Mouse (Mus musculus): ENCODE results near the gene Ski. TPM values are rescaled to one million over a fixed set of nuclear protein-coding genes. Genes with fewer than 3 reads are reported as not detected.
A peak's percentile ranks its signal among the peaks of the same experiment; 100 is the strongest.

The Ski gene
- polyA plus RNA-seq, 1 experiment from 2014 or later: 15.8 TPM

DNA sequence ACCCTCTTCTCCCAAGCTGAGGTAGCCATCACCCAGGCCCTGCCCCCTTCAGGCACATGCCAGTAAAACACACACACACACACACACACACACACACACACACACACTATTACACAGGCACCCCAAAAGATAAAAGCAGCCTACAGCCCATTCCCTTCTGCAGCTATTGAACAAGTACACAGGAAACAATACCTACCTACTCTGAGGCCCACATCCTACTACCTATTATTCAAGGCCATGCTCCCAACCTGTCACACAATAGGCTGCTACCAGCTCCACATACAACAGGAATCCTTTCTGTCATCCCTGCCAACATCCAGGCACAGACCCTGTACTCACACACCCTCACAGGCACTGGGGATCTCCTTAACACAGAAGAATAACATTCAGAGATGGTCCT lies 13.3 kb downstream of the Ski start:
- no peak overlapping the region for H3K4me3 ChIP-seq (ENCODE audit: low read length)
- H3K9ac ChIP-seq (ENCODE audit: low read length): no peak overlapping the region
- no peaks in the 10 kb centered on the region for H3K27me3 ChIP-seq (ENCODE audit: control insufficient read depth, insufficient read depth, low read depth, low read length)
- ATAC-seq (ENCODE audit: low read depth): no peak
- H3K27ac ChIP-seq (ENCODE audit: low read length): no peak overlapping the region
- no peak overlapping the region for H3K4me2 ChIP-seq (ENCODE audit: low read depth, low read length)
- H3K4me1 ChIP-seq (replicated peaks; ENCODE audit: control insufficient read depth, insufficient read depth, low read length): peaks cover 54% of the 10 kb centered on the region
- H3K9me3 ChIP-seq (ENCODE audit: control insufficient read depth, low read length): no peaks in the 10 kb centered on the region
- 0 out of 2 replicates have a peak, but pooled peaks cover 2% of the 10 kb centered on the region for H3K36me3 ChIP-seq (ENCODE audit: control insufficient read depth, insufficient read depth, low read length)

DNA sequence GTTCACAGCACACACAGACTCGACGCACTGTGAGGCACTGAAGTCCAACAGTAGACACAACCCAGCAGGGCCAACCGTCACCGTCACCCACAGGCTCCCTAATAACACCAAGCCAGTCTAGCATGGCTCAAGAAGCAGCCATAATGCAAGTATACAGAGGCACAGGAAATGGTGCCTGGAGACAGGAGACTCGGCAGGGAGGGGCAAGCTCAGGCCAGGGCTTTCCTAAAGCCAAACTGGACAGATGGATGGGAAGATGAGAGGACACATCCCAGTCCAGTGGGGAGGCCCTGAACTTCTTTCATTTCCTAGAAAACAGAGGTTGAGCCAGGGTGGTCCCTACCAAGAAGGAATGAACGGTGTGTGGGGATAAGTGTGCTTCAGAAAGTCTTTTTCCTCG lies 13.8 kb downstream of the Ski start:
- no peaks in the 10 kb centered on the region for H3K9me3 ChIP-seq (ENCODE audit: control insufficient read depth, low read length)
- H3K4me1 ChIP-seq (replicated peaks; ENCODE audit: control insufficient read depth, insufficient read depth, low read length): peaks cover 50% of the 10 kb centered on the region
- no peak overlapping the region for H3K9ac ChIP-seq (ENCODE audit: low read length)
- H3K27ac ChIP-seq (ENCODE audit: low read length): no peak overlapping the region
- 40% methylated on average over 7 of the region's 7 CpGs for WGBS
- H3K4me2 ChIP-seq (ENCODE audit: low read depth, low read length): no peak overlapping the region
- ATAC-seq (ENCODE audit: low read depth): no peak
- no peaks in the 10 kb centered on the region for H3K27me3 ChIP-seq (ENCODE audit: control insufficient read depth, insufficient read depth, low read depth, low read length)
- no peak overlapping the region for H3K4me3 ChIP-seq (ENCODE audit: low read length)
- H3K36me3 ChIP-seq (ENCODE audit: control insufficient read depth, insufficient read depth, low read length): 0 out of 2 replicates have a peak, but pooled peaks cover 2% of the 10 kb centered on the region

DNA sequence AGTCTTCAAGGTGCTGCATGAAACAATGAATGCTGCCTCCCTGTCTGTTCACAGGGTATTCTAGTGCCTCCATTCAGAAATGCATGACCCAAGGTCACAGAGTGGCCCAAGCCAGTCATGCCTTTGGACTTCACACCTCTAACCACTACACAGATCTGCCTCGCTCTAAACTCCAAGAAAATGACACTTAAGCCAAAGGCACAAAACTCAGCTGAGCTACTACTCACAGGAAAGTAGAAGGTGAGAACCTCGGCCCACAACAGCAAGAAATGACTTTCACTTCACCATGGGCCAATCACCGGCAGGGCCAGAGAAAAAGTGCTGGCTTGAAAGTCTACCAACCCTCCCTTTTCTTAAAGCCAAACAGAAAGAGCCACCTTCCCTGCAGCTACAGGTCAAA lies 14.6 kb downstream of the Ski start:
- H3K27ac ChIP-seq (ENCODE audit: low read length): 0 out of 2 replicates have a peak overlapping the region, but pooled peaks have one; percentile 5
- H3K27me3 ChIP-seq (ENCODE audit: control insufficient read depth, insufficient read depth, low read depth, low read length): no peaks in the 10 kb centered on the region
- H3K9me3 ChIP-seq (ENCODE audit: control insufficient read depth, low read length): no peaks in the 10 kb centered on the region
- WGBS: 60% methylated on average over 3 of the region's 3 CpGs
- H3K4me2 ChIP-seq (ENCODE audit: low read depth, low read length): no peak overlapping the region
- peaks cover 48% of the 10 kb centered on the region for H3K4me1 ChIP-seq (replicated peaks; ENCODE audit: control insufficient read depth, insufficient read depth, low read length)
- H3K9ac ChIP-seq (ENCODE audit: low read length): 0 out of 2 replicates have a peak overlapping the region, but pooled peaks have one; percentile 11
- no peak for ATAC-seq (ENCODE audit: low read depth)
- H3K36me3 ChIP-seq (ENCODE audit: control insufficient read depth, insufficient read depth, low read length): 0 out of 2 replicates have a peak, but pooled peaks cover 2% of the 10 kb centered on the region
- H3K4me3 ChIP-seq (ENCODE audit: low read length): no peak overlapping the region

DNA sequence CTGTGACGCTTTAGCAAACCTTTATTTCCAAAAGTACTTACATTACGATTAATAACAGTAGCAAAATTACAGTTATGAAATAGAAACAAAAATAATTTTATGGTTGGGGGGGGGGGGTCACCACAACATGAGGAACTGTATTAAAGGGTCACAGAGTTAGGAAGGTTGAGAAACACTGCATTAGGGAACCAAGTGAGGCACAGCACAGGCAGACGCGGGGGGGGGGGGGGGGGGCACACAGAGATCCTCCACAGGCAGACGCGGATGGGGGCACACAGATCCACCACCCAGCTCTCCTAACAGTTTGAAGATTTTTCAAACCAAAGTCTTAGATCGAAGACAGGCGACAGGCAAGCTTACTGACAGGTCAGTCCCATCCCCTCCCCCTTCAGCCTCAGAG lies 15.9 kb downstream of the Ski start:
- H3K36me3 ChIP-seq (ENCODE audit: control insufficient read depth, insufficient read depth, low read length): 0 out of 2 replicates have a peak, but pooled peaks cover 2% of the 10 kb centered on the region
- H3K27me3 ChIP-seq (ENCODE audit: control insufficient read depth, insufficient read depth, low read depth, low read length): no peaks in the 10 kb centered on the region
- H3K9me3 ChIP-seq (ENCODE audit: control insufficient read depth, low read length): no peaks in the 10 kb centered on the region
- H3K9ac ChIP-seq (ENCODE audit: low read length): peak overlapping the region; percentile 33; the same call in 1 of the 2 replicates
- peaks cover 56% of the 10 kb centered on the region for H3K4me1 ChIP-seq (replicated peaks; ENCODE audit: control insufficient read depth, insufficient read depth, low read length)
- 49% methylated on average over 7 of the region's 8 CpGs for WGBS
- H3K4me2 ChIP-seq (ENCODE audit: low read depth, low read length): no peak overlapping the region
- ATAC-seq (ENCODE audit: low read depth): no peak
- H3K27ac ChIP-seq (ENCODE audit: low read length): no peak overlapping the region
- H3K4me3 ChIP-seq (ENCODE audit: low read length): no peak overlapping the region

DNA sequence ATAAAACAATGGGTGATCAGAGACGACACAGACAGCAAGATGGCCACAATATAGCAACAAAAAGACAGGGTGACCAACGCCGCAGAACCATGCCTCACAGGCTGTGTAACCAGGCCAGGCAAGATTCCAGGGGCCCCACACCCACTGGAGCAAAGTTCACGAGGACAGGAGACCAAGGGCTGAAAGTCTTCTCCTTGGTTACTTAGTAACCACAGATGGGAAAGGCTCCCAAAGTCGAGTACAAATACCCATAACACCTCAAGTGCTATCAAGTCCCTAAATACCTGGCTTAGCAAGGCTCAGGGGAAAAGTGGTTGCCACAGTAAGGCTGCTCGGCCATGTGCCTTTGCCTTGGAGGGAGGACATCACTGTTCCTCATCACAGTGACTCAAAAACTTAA lies 16.5 kb downstream of the Ski start:
- 44% methylated on average over 6 of the region's 6 CpGs for WGBS

DNA sequence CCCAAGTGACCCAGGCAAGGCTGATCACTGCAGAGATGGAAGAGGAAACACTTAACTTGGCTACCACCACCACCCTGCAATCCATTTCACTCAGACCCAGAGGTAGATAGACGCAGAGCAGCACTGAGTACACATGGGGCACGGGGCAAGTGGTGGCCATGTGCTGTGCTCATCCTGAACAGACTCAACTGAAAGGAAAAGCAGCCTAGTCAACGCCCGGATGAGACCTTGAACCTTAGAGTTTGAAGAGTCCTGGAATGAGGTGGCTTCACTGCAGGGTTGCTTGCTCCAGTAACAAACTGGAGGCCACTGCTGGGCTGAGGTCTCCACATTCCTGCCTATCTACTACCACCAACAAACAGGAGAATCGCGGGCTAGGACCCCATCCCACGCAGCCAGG lies 20.6 kb downstream of the Ski start:
- 84% methylated on average over 7 of the region's 7 CpGs for WGBS
- Histone ChIP-seq H3K4me3 (ENCODE audit: low read length) (no peak overlapping the region), H3K27me3 (ENCODE audit: control insufficient read depth, insufficient read depth, low read depth, low read length) (no peaks in the 10 kb centered on the region), H3K27ac (ENCODE audit: low read length) (no peak overlapping the region), H3K36me3 (ENCODE audit: control insufficient read depth, insufficient read depth, low read length) (no peaks in the 10 kb centered on the region), H3K9me3 (ENCODE audit: control insufficient read depth, low read length) (no peaks in the 10 kb centered on the region), H3K4me2 (ENCODE audit: low read depth, low read length) (no peak overlapping the region), H3K9ac (ENCODE audit: low read length) (no peak overlapping the region), H3K4me1 (replicated peaks; ENCODE audit: control insufficient read depth, insufficient read depth, low read length) (peaks cover 67% of the 10 kb centered on the region)
- ATAC-seq (ENCODE audit: low read depth): no peak

More for the DNA sequence above, 16.5 kb downstream of the Ski start:
- H3K27me3 ChIP-seq (ENCODE audit: control insufficient read depth, insufficient read depth, low read depth, low read length): no peaks in the 10 kb centered on the region
- ATAC-seq (ENCODE audit: low read depth): peak; percentile 46
- H3K9me3 ChIP-seq (ENCODE audit: control insufficient read depth, low read length): no peaks in the 10 kb centered on the region
- no peak overlapping the region for H3K4me3 ChIP-seq (ENCODE audit: low read length)
- H3K9ac ChIP-seq (ENCODE audit: low read length): no peak overlapping the region
- H3K4me1 ChIP-seq (replicated peaks; ENCODE audit: control insufficient read depth, insufficient read depth, low read length): peaks cover 60% of the 10 kb centered on the region
- H3K36me3 ChIP-seq (ENCODE audit: control insufficient read depth, insufficient read depth, low read length): 0 out of 2 replicates have a peak, but pooled peaks cover 2% of the 10 kb centered on the region
- H3K4me2 ChIP-seq (ENCODE audit: low read depth, low read length): no peak overlapping the region; the same call in 1 of the 2 replicates
- H3K27ac ChIP-seq (ENCODE audit: low read length): no peak overlapping the region; the same call in 1 of the 2 replicates

DNA sequence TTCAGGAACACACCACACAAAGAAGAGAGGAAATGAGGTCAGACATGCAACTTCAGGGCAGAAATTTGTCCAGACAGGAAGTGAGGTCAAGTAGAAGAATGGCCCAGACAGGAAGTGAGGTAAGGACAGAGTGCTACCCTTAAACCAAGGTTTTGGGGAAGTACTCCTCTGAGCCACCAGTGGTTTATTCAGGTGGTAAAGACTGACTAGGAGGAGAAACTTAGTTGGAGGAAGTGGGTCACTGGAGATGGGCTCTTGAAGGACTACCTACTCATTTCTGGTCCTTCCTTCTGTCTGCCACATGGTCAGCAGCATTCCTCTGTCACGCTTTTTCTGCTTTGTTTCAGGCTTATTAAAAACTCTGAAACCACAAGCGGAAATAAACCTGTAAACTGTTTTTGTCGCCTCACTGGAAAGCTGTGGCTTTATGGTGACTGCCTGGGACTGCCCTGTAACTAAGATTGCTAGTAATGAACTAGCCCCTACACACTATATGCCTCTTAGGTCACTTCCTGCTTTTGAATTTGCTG lies 21.5 kb downstream of the Ski start:
- no peak for ATAC-seq (ENCODE audit: low read depth)
- Histone ChIP-seq H3K9ac (ENCODE audit: low read length) (no peak overlapping the region), H3K27ac (ENCODE audit: low read length) (peak overlapping the region; percentile 63), H3K4me1 (replicated peaks; ENCODE audit: control insufficient read depth, insufficient read depth, low read length) (peaks cover 67% of the 10 kb centered on the region), H3K4me2 (ENCODE audit: low read depth, low read length) (no peak overlapping the region), H3K27me3 (ENCODE audit: control insufficient read depth, insufficient read depth, low read depth, low read length) (no peaks in the 10 kb centered on the region), H3K36me3 (ENCODE audit: control insufficient read depth, insufficient read depth, low read length) (no peaks in the 10 kb centered on the region), H3K9me3 (ENCODE audit: control insufficient read depth, low read length) (no peaks in the 10 kb centered on the region), H3K4me3 (ENCODE audit: low read length) (no peak overlapping the region)
- WGBS: 65% methylated on average over 3 of the region's 3 CpGs

DNA sequence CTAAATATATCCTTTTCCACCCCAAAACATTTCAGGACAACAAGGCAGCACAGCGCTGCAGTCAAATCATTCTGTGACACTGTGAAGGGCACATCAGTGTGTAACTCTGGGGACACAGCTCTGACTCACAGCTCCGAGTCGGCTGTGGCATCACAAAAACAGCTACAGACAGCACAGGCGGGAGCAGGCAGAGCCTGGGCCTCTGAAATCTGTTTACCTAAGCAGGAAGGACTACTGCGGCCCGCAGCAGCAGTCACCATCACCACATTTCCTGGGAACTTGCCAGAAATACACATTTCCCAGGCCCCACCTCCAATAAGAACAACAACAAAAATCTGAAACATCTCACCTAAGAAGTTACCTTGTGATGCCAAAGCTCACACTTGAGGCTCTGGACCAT lies 24.7 kb downstream of the Ski start:
- 12% methylated on average over 6 of the region's 6 CpGs for WGBS
- peak; percentile 70 for ATAC-seq (ENCODE audit: low read depth)
- peak overlapping the region; percentile 33; the same call in 1 of the 2 replicates for H3K27ac ChIP-seq (ENCODE audit: low read length)
- H3K4me2 ChIP-seq (ENCODE audit: low read depth, low read length): no peak overlapping the region
- H3K27me3 ChIP-seq (ENCODE audit: control insufficient read depth, insufficient read depth, low read depth, low read length): no peaks in the 10 kb centered on the region
- no peaks in the 10 kb centered on the region for H3K36me3 ChIP-seq (ENCODE audit: control insufficient read depth, insufficient read depth, low read length)
- no peaks in the 10 kb centered on the region for H3K9me3 ChIP-seq (ENCODE audit: control insufficient read depth, low read length)
- peaks cover 66% of the 10 kb centered on the region for H3K4me1 ChIP-seq (replicated peaks; ENCODE audit: control insufficient read depth, insufficient read depth, low read length)
- no peak overlapping the region for H3K4me3 ChIP-seq (ENCODE audit: low read length)
- no peak overlapping the region for H3K9ac ChIP-seq (ENCODE audit: low read length)

DNA sequence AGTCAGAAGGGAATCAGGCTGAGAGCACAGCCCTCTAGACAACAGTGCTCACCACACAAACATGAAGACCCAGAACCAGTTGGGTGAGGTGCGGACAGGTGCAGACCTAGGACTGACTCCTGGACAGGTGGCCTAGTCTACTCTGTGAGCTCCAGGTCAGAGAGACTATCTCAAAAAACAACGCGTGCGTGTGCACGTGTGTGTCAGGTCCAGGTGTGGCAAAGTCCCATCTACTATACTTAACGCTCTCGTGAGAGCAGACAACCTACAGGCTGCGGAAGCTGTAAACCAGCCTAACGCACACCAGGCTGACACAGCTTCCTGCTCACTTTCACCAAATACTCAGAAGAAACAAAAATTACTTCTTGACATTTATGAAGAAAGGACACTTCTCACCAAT lies 27.2 kb downstream of the Ski start:
- no peaks in the 10 kb centered on the region for H3K27me3 ChIP-seq (ENCODE audit: control insufficient read depth, insufficient read depth, low read depth, low read length)
- no peak for ATAC-seq (ENCODE audit: low read depth)
- H3K4me3 ChIP-seq (ENCODE audit: low read length): no peak overlapping the region
- no peak overlapping the region for H3K27ac ChIP-seq (ENCODE audit: low read length)
- peaks cover 59% of the 10 kb centered on the region for H3K4me1 ChIP-seq (replicated peaks; ENCODE audit: control insufficient read depth, insufficient read depth, low read length)
- no peak overlapping the region for H3K4me2 ChIP-seq (ENCODE audit: low read depth, low read length)
- 64% methylated on average over 9 of the region's 9 CpGs for WGBS
- H3K36me3 ChIP-seq (ENCODE audit: control insufficient read depth, insufficient read depth, low read length): no peaks in the 10 kb centered on the region
- H3K9ac ChIP-seq (ENCODE audit: low read length): no peak overlapping the region
- H3K9me3 ChIP-seq (ENCODE audit: control insufficient read depth, low read length): no peaks in the 10 kb centered on the region

Measured in lung, embryonic 16.5 days (tissue).